Mouse (Mus musculus): ENCODE measurements at regions not wholly inside any gene's neighbourhood (a gene's known extent, or its start where the extent isn't known, plus 50 kb on each side); places are given as distances from the start of the nearest gene placed in this dataset.

GRCm38 (mm10) chr8:116196623-116197184, 308.1 kb upstream of the Dynlrb2 start:
- TF ChIP-seq CTCF (IDR thresholded peaks at IDR 0.05; ENCODE audit: control insufficient read depth, insufficient read depth, insufficient replicate concordance, low read depth, low read length): no peak
- TF ChIP-seq POLR2A (IDR thresholded peaks at IDR 0.05; ENCODE audit: control insufficient read depth, low read depth, low read length): no peak
